Mouse (Mus musculus) liver, adult 2 months (tissue): ENCODE measurements around the gene Gm42906.

Experiments used
- CTCF ChIP-seq: fragments of 200-500 bp; IDR thresholded peaks from 2 replicates; pipeline ENCODE4 v1.5.1; 2011; ENCODE audit warnings: low read depth, low read length, control low read depth
- POLR2A ChIP-seq: fragments of 200-500 bp; IDR thresholded peaks from 2 replicates; pipeline ENCODE4 v1.6.1; 2011; ENCODE audit warnings: low read length, control low read depth; ENCODE audit not compliant: insufficient read depth; ENCODE audit errors: extremely low read depth

DNA sequence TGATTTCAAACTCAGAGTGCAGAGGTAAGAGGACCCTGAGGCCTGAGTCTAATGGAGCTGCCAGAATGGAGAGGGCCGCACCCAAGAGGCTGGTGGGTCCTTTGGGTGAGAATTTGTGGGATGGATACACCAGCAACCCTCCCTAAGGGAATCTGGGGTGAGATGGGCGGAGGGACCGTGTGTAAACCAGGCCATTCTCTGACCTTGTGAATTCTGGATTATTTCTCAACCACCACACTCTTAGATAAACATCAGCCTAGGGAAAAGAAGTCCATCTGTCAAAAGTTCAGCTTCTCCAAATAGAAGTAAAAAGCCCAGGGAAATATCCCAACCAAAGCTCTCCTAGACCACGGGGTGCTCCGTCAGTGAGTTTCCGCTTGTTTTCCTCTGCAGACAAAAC is 332.0 kb downstream of the Gm42906 start:
- TF ChIP-seq CTCF (no peak), POLR2A (no peak)
